Mouse (Mus musculus): ENCODE measurements around the gene Nfe2l2.

DNA sequence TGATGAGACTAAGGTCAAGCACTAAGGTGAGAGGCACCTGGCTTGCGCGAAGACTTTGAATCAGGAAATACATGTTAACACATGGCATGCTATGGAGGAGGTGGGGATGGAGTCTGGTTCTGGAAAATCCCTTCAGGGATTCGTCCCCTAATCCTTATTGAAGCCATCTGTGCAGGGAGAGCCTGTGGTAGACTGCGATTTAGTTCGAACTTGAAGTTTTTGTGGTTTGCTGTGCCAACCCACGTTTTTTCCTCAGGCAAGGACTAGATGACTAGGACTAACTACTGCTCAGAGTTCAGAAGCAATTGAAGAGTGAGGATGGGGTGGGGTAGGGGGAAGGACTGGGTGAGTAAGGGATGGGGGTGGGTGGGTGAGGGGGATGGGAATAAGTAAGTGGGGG lies 44.4 kb upstream of the Nfe2l2 start:
- no peak for TF ChIP-seq CTCF (IDR thresholded peaks at IDR 0.05; ENCODE audit: extremely low read depth, insufficient read depth, insufficient read length, insufficient replicate concordance)
- TF ChIP-seq POLR2A (IDR thresholded peaks at IDR 0.05; ENCODE audit: low read depth, low read length): no peak
